Mouse (Mus musculus): ENCODE data around the gene Hoxa4.

Gene Hoxa4

DNA sequence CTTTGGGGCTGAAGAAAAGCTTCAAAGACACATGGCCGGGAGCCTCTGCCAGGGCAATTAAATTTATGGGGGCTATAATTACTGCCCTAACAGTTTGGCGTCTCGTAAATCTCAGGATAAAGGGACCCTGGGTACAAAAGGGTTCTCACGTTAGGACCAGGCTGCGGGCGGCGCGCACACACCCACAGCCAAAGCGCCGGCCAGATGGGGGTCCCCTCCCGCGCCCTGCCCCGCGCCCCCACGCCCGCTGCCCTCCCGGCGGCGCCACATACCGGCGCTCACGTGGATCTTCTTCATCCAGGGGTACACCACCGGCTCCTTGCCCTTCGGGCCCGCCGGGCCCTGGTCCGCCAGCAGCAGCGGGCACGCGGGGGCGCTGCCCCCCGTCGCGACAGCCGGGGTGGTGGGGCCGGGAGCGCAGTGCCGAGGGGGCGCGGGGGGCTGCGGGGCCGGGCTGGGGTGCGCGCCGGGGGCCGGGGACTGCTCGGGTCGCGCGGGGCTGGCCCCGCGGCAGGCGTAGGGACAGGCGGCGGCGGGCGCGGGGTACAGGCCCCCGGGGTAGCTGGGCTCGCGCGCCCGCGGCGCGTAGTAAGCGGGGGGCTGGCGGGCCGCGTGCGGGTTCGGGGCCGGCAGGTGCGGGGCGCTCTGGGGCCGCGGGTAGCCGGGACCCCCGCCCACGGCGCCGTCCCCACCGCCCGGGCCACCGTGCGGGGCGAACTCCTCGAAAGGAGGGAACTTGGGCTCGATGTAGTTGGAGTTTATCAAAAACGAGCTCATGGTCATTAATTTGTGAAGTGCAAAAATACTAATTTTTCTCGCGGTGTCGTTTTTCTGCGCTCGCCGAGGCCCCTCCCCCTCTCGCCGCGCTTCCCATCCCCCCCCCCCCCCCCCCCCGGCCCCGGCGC is at the start of gene Hoxa4:
TSS of gene Hoxa4 (minus strand) at position 848 of the 905 bp plus-strand sequence.
- no peak for DNase-seq (ENCODE audit: low spot score)

DNA sequence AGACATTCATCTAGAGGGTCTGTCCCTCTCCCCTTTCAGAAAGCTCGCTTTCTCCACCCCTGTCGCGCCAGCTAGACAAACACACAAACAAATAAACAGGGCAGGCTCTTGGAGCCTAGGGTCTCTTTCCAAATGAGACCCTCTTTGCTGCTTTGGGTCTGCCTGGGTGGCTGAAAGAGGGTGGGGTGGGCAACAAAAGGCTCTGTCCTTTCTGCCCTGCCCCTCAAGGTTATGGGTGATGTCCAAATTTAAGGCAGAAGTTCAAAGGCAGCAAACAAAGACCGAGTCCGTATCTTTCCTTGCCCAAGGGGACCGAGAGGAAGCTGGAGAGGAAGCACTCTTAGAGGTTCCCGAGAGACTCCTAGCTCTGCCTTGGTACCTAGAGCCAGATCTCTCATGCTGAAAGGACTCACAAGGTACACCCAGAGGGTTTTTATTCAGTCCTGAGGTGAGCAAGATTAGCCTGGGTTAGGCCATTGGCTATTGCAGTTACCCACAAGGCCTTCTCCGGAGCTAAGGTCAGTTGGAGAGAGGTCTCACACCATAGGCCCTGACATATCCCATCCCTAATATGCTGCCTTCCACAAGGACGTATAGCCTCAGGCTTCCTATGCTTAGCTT is 49.6 kb upstream of the Hoxa4 start:
- no peak for DNase-seq (ENCODE audit: low spot score)

DNA sequence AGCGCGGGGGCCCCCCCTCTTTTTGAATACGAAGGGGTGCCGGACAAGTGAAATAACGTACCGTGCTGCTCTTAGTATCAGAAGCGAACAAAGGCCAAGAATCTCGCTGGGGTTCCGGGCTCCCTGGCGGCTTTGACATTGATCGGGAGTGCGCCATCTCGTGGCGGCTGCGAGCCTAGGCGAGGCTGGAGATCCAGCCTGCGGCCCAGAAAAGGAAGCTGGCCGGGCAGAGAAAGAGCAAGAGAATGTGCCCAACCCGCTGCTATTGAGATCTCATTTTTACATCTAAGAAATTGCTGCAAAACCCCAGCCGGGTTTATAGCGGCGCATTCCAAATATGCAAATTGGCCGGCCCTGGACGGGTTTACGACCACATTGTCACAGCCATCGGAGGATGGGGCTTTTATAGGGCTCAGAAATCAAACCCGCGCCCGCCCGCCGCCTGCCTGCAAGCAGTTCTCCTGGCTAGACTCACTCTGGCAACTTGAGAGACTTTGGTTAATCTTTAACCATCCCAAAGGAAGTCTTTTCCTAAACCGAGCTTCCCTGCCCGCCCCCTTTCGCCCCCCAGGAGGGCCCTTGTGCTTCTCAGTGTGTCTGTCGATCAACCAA is 48.9 kb upstream of the Hoxa4 start, which contains the start of gene Hoxa10:
TSS of gene Hoxa10 (minus strand) at position 466 of the 612 bp plus-strand sequence.
- DNase-seq (ENCODE audit: low spot score), result peak; percentile 78

DNA sequence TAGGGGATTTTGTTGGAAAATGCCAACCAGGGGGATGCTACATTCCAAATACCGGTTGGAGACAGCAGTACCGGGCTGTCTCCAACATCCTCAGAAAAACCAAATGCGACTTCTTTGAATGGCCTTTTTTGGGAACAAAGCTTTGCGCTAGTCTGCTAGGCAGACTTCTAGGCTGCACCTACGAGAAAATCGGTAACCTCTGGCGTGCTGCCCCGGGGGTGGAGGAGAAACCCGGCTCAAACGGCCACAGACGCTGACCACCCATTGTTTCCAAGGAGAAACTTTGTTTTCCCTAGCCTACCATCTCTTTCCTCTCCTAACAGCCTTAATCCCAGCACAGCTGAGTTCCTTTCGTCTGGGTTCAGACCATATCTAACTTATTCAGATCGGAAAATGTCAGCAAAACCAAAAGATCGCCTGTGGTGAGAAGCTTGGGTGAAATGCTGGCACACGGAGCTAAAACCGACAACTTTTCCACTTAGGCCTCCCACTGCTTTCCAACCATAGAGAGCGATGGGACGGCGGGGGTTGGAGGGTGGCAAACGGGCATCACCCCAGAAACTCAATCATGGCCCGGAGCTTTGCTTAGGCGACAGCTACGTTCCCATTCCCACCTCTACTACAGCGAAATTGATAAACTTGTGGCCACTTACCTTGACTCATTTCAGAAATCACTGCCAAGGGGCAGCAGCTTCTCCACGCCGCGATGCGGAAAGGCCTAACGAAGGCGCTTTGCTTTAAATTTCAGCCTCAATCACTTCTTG is 48.3 kb upstream of the Hoxa4 start:
- DNase-seq (ENCODE audit: low spot score), result no peak

DNA sequence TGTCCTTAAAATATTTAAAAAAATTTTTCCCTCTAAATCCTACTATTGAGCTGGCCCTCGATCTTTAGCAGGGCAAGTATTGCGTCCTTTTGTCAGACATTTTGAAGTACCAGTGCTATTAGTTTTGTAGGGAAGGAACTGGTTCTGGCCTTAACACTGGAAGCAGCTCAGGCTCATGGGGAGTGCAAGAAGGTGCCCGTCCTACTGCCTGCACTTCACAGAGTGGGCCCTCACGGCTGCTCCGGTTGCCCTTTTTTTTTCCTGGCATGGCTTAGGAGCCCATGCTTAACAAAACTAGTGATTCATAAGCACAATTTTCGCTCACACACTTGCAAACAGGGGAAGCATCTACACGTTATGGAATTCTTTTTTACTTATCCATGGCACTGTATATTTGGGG is 47.4 kb upstream of the Hoxa4 start:
- DNase-seq (ENCODE audit: low spot score), result no peak

DNA sequence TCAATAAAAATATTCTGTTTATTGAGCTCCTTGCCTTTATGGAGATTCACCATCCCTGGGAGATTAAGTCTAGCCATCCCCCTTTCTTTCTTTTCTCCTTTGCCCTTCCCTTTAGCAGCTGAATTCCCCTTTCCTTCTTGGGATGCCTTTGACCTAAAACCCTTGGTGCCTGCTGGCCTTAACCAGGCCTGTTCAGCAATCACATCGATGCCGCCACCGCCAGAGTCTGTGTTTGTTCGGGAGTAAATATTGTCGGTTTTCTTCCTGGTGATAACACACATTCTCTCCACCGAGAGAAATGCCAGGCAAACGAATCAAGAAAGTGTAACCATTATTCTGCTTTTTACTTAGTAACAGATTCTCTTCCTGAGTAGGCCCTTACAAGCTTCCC is 46.6 kb upstream of the Hoxa4 start:
- DNase-seq (ENCODE audit: low spot score), result no peak

DNA sequence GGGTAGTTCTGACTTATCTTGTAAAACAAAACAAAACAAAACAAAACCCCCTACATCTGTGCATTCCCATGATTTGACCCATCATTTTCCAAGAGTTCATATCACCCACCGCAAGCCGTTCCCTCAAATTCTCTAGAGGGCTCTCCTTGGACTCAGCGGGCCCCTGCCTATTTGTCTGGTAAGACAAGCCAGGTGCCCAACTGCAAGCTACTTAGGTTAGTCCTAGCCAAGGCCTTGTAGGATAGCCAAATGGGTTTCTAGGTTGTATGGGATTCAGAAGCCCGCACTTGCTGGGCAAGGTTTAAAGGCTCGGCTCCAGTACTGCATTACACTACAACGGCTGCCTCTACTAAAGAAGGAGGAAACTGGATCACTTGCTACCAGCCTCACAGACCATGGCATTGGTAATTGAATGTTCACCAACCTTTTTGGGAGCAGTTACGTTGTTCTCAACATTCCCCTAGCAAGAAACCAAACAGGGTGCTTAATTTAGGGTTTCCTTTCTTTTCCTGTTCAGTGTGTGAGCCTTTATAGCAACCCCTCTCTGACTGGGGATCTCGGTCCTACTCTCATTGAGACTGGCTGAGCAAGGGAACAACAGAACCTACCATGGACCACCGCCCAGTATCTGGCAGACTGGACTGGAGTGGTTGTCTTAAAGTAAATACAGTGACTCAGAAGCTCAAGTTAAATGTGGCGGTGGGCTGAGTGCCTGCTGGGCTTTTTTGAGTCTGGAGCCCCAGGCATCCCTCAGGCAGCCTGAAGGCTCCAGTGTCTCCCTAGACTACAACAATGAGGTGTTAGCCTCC is 46.0 kb upstream of the Hoxa4 start:
- DNase-seq (ENCODE audit: low spot score), result no peak

DNA sequence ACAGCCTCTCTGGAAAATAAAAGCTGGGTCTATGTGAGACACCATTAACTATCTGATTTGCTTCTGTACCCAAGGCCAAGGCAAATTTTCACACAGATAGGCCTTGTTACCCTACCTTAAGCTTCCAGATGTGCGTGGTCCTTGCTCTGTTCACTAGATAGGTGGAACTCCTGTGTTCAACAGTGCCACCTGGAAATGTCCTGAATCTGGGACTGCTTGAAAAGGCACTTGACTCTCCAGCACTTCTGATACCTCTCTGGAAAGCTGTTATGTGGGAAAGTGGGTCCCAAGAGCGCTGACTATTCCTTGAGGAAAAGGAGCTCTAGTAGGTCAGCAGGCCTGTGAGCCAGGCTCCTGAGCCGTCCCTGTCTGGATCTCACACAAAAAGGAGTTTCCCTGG is 45.3 kb upstream of the Hoxa4 start:
- no peak for DNase-seq (ENCODE audit: low spot score)

DNA sequence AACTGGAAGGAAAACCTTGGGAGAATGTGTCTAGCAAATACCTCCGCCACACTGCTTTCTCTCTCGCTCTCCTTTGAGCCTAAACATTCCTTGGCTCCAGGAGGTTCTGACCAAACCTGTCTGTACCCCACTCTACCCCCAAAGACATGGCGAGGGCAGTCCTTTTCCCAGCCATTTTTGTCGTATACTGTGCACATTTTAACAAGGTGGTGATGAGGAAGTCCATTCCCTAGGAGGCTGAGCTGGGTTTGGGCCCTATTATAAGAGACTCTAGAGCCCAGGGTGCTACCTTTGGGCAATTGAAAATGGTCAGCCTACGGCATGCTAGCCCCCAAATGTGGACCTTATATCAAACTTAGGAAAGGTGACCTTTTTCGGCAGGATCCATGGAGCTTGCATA is 44.3 kb upstream of the Hoxa4 start:
- DNase-seq (ENCODE audit: low spot score), result no peak

DNA sequence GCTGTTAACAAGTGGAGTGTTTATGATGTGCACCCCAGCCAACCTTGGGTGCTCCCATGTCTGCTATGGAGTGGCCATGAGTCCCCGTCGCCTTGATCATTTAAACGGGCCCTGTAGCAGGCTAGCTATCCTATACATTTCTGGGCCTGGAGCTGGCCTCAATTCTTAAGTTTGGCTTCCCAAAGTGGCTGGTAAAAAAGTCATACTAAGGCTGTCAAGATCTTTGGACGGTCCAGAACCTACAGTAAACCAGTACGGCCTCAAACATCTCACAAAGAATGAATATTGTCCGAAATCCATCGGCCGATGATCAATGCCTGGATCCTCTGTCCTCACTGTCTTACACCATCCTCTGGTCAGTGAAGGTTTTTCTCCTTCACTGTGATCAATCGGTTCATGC is 43.7 kb upstream of the Hoxa4 start:
- DNase-seq (ENCODE audit: low spot score), result no peak

DNA sequence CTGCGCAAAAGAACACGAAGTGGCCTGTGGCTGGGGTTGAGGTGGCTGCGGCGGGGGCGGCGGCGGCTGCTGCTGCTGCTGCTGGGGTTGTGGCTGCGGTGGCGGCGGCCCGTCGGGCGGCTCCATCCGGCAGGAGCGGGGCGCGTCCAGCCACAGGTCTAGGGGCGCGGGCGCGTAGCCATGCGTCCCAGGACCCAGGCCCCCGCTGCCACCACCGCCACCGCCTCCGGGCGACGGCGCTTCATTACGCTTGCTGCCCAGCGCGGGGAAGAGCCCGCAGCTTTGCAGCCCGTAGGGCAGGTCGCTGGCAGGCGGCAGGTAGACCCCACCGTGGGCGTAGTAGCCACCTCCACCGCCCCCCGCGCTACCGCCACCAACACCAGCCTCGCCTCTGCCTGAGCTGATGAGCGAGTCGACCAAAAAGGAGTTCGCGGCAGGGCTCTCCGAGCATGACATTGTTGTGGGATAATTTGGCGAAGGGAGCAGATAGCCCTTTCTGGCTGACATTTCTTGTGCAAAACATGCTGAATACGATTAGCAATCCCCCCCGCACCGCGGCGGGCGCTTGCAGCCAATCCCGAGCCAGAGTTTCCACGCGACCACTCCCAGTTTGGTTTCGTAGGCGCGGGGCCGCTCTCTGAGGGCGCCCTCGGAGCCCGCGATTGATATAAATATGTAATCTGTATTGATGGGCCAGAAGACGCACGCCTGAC is 43.0 kb upstream of the Hoxa4 start:
- no peak for DNase-seq (ENCODE audit: low spot score)

DNA sequence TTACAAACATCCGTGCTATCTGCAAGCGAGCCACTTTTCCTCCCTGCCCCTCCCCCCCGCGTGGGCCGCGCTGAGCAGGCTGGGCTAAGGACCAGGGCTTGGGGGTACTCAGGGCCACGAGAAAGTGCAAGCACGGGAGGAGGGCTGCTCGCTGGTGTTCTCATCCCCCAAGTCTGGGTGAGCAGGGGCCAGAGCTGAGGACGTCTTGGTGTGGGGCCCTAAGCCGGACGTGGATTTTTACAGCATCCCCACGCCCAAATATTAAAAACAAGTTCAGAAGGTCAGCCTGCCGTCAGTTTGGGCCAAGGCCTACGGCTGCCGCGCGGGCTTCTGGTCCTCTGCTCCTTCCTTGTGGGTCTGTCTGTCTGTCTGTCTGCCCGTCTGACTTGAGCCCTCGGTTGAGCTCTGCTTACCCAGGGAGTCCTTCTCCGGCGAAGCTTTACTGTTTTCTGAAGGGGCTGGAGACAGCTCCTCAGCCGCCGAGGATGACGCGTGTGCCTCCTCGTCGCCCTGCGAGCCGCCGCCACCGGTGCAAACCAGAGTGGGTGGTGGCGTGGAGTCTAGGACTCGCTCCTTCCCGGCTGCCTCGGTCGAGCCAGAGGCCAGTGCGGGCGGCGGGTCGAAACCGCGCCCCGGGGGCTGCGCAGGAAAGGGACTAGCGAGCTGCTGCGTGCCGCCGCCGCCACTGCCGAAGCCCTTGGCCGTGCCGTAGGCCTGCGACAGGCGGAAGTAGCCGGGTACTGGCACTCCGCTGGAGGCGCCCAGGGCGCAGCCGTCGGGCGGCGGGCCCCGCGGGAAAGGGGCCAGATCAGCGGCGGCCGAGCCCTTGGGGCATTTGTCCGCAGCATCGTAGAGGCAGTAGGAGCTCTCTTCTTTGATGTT is 42.2 kb upstream of the Hoxa4 start:
- no peak for DNase-seq (ENCODE audit: low spot score)

DNA sequence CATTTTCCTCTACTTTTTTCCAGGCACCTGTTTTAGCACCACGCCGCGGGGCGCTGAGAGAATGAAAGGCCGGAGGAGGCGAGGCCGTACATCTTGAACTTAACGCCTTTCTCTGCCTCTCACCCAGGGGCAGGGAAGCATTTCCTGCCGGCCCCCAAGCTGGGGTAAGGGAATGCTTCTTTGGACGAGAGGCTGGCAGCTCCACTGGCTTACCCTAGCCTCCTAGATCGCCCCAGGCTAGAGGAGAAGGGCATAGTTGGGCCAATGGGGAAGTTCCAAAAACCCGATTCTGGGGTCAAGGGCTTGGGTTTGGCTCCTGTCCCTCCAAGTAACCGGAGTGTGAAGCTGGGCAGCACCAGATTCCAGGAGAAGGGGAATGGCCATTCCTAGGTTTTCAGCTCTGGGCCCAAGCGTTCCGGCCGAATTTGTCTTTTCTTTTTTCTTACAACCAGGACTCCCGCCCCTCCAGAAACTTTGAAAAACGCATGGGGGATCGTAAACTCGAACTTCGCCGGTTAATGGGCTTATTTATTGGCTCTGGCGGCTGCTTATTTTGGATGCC is 41.5 kb upstream of the Hoxa4 start:
- no peak for DNase-seq (ENCODE audit: low spot score)

DNA sequence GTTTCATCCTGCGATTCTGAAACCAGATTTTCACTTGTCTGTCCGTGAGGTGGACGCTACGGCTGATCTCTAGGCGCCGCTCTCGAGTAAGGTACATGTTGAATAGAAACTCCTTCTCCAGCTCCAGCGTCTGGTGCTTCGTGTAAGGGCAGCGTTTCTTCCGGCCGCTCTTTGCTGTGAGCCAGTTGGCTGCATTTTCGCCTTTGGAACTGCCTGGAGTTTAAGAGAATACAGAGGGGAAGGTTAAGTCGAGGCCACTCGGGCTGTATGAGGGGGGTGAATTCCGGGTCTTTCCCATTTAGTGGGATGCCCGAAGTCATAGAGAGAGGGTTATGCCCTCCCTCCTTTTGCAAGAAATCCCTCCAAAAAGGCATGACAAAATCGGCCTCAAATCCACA is 41.0 kb upstream of the Hoxa4 start:
- no peak for DNase-seq (ENCODE audit: low spot score)

DNA sequence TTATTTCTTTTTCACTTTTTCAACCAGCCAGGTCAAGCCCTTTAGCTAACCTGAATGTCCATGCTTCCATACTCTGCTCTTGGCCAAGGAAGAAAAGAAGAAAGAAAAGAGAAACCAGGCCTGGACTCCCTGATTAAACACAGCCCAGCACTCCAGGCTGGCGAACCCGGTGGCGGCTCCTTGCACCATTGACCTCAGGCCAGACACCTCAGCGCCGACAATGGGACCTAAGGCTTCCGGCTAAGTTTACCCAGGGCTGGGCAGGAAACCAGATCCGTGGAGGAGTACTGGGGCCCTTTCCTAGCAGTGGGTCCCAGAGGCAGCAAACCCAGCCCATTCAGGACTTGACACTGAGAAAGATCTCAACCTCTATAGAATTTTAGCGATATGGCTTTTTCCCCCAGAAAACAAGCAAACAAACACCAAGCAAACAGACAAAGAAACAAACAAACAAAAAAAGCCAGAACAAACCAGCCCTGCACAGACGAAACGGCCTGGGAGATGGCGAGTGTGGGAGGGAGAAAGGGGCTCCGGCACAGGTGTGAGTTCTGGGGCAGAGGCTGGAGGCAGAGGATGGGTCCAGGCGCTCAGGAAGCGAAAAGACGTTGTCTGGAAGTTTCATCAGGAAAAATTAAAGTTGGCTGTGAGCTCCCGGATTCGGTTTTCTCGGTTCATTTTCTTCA is 40.5 kb upstream of the Hoxa4 start:
- DNase-seq (ENCODE audit: low spot score), result no peak

DNA sequence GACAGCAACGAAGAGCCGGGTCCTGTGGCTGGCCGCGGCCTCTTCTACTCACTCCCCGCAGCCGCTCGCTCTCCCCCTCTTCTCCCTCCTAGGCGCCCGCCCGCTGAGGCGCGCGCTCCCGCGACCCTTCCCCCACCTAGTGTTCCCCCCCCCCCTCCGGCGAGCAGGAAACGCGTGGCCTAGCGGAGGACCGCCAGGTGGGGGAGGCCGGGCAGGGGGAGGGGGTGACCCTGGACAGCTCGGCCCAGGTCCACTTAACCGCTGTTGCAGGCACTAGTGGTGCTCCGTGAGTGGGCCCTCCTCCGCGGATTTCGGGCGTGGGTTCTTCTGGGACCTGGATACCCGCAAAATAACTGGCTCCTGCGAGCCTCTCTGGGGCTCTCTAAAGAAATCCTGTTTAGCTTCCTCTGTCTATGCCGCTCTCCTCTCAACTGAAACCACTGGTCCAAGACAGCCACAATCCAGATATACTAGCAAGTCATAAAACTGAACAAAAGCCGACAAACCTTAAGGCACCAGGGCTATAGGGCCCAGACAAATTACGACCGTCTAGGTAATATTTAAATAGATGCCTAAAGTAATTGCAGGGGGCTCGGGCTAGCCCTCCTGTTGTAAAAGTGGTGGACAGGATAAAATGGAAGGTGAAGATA is 39.1 kb upstream of the Hoxa4 start, which contains the start of gene Hoxa9:
TSS of gene Hoxa9 (minus strand) at position 574 of the 650 bp plus-strand sequence.
- DNase-seq (ENCODE audit: low spot score), result no peak

DNA sequence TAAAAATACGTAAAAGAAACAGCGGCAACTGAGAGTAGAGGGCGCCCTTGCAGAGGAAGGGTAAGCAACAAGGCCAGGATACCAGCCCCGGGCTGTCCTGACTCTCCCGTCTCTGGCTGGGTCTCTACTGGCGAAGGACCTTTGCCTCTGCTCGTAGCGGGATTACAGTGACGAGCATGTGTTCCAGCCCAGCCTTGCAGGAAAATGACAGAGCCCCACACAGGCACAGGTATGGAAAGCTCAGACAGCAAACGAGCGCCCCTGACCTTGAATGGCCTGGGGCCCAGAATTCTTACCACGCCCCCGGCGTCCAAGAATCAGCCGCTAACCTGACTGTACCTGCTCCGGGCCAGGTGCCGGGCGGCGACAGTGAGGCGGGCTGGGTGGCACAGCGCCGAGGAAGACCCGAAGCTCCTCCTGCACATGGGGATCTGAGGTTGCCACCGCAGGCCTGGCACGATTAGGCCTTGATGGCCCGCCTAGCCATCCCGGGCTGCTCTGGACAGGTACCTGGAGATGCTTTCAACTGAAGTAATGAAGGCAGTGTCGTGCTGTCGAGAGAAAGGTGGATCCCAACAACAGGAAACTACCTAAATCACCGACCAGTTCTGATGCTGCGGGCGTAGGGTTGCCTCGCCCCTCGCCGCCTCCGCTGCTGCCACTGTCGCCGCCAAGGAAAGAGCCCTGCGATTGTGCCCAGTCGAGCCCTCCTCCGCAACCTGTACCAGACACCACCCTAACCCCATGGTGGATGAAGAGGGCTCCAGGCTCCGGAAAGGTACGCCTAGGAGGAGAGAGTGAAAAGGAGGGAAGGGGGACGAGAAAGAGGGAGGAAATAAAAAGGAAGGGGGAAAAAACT is 38.2 kb upstream of the Hoxa4 start:
- DNase-seq (ENCODE audit: low spot score), result no peak

All from testis, postnatal 14 days (tissue).